Mouse (Mus musculus) testis, adult 2 months (tissue): ENCODE data around the gene Ublcp1.

ENCODE experiments used
- CTCF ChIP-seq: fragments of 200-500 bp; IDR thresholded peaks from 2 replicates; pipeline ENCODE4 v1.5.1; 2012; ENCODE audit warnings: low read depth, mild to moderate bottlenecking, inconsistent platforms, low read length, moderate library complexity; ENCODE audit not compliant: control insufficient read depth, insufficient read depth, insufficient replicate concordance
- POLR2A ChIP-seq: fragments of 200-500 bp; IDR thresholded peaks from 2 replicates; pipeline ENCODE4 v1.6.1; 2012; ENCODE audit warnings: low read depth, mild to moderate bottlenecking, inconsistent platforms, low read length, moderate library complexity; ENCODE audit not compliant: control insufficient read depth

- TF ChIP-seq CTCF = no peak
- no peak for TF ChIP-seq POLR2A
Measured at GRCm38 (mm10) chr11:44405113-44405512, 65.2 kb downstream of the Ublcp1 start.
